17 mouse cellular contexts compared by ENCODE assay signal in genomic region chr3:109446903-109447302, GRCm38 (mm10).
"Had no signal": no experiment of that assay in that cellular context is flagged by ENCODE, and none has a peak within 500 bp of the region (broad histone marks: within the 10 kb centered on the region; RNA-seq: fewer than 3 reads in every experiment).

No protein-coding gene starts in this region.

- H3K9ac ChIP-seq: liver, embryonic 14.5 days; lung, embryonic 14.5 days; midbrain, embryonic 12.5 days; neural tube, embryonic 12.5 days; stomach, embryonic 15.5 days had no signal

- H3K27me3 ChIP-seq: midbrain, embryonic 12.5 days; neural tube, embryonic 12.5 days; stomach, embryonic 15.5 days had no signal

- H3K36me3 ChIP-seq: midbrain, embryonic 10.5 days; midbrain, embryonic 12.5 days; neural tube, embryonic 12.5 days; stomach, embryonic 15.5 days had no signal

- H3K4me3 ChIP-seq: midbrain, embryonic 10.5 days; midbrain, embryonic 12.5 days; myocyte; neural tube, embryonic 12.5 days; stomach, embryonic 15.5 days had no signal

- H3K9me3 ChIP-seq: midbrain, embryonic 10.5 days; midbrain, embryonic 12.5 days; neural tube, embryonic 12.5 days; stomach, embryonic 15.5 days had no signal

- H3K4me2 ChIP-seq: lung, embryonic 14.5 days; midbrain, embryonic 12.5 days; neural tube, embryonic 12.5 days; stomach, embryonic 15.5 days had no signal

- H3K27ac ChIP-seq: liver, embryonic 14.5 days; midbrain, embryonic 10.5 days; midbrain, embryonic 12.5 days; neural tube, embryonic 12.5 days; stomach, embryonic 15.5 days; stomach, postnatal 0 days had no signal

- DNase-seq: lung, adult 18-20 months; lung, embryonic 14.5 days; lung, postnatal 14 days; lung, postnatal 36 days; midbrain, embryonic 14.5 days; right cerebral cortex, postnatal 14 days; thymus, adult 2 months; thymus, postnatal 25 days; thymus, postnatal 4 days had no signal

- ATAC-seq: midbrain, embryonic 16.5 days had no signal

- H3K4me1 ChIP-seq: midbrain, embryonic 10.5 days; midbrain, embryonic 12.5 days; neural tube, embryonic 12.5 days; stomach, embryonic 15.5 days had no signal
